Mouse (Mus musculus): Measurements from ENCODE around the gene Wnt5b. TPM values are rescaled to one million over a fixed set of nuclear protein-coding genes. Genes with fewer than 3 reads are reported as not detected.

Wnt5b gene
- polyA plus RNA-seq, 1 experiment = not detected

DNA sequence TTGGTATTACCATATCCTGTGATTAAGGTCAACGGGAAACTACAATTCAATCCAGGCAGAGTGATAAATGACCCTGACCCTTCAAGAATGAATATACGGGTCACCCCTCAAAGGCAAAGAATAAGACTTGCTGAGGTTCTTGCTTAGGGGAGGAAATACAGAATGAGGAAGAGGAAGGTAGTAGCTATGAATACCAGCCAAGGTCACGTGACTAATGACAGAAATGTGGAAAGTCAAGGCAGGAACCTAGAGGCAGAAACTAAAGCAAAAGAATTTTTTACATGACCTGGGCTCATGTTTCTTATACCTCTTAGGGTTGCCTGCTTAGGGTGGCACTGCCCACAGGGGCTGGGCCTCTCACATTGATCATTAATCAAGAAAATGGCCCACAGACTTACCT is 71.4 kb downstream of the Wnt5b start:
- no peaks in the 10 kb centered on the region for H3K9me3 ChIP-seq (ENCODE audit: control insufficient read depth, low read length)
- no peak overlapping the region for H3K4me3 ChIP-seq (replicated peaks)
- no peaks in the 10 kb centered on the region for H3K36me3 ChIP-seq (ENCODE audit: control insufficient read depth)
- H3K27me3 ChIP-seq (ENCODE audit: control insufficient read depth) = peaks cover 8% of the 10 kb centered on the region
- TF ChIP-seq TAL1 (IDR thresholded peaks at IDR 0.05; ENCODE audit: low read length) (no peak), GATA1 (IDR thresholded peaks at IDR 0.05; ENCODE audit: low read length) (no peak)
- peaks cover 22% of the 10 kb centered on the region for H3K4me1 ChIP-seq (ENCODE audit: control insufficient read depth)

DNA sequence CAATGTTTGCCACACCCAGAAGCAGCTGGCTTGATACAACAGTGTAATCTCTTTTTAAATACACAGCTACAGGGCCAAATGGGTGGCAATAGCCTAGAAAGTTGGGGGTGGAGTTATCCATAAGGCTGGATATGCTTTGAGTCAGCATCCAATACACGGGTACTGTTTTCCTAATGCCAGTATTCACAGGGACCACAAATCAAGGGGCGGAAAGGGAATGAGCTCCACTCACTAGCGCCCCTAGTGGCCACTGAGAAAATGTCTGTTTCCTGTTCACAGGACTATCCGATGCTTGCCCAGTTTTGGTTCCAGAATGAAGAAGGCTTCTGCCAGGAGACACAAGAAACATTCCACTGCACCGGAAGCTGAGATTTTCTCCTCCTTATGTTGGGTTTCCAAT is 72.0 kb downstream of the Wnt5b start:
- Histone ChIP-seq H3K36me3 (ENCODE audit: control insufficient read depth) (no peaks in the 10 kb centered on the region), H3K4me3 (replicated peaks) (no peak overlapping the region), H3K4me1 (ENCODE audit: control insufficient read depth) (peaks cover 18% of the 10 kb centered on the region), H3K9me3 (ENCODE audit: control insufficient read depth, low read length) (no peaks in the 10 kb centered on the region), H3K27me3 (ENCODE audit: control insufficient read depth) (peaks cover 8% of the 10 kb centered on the region)
- TF ChIP-seq GATA1 (IDR thresholded peaks at IDR 0.05; ENCODE audit: low read length) (no peak), TAL1 (IDR thresholded peaks at IDR 0.05; ENCODE audit: low read length) (no peak)

DNA sequence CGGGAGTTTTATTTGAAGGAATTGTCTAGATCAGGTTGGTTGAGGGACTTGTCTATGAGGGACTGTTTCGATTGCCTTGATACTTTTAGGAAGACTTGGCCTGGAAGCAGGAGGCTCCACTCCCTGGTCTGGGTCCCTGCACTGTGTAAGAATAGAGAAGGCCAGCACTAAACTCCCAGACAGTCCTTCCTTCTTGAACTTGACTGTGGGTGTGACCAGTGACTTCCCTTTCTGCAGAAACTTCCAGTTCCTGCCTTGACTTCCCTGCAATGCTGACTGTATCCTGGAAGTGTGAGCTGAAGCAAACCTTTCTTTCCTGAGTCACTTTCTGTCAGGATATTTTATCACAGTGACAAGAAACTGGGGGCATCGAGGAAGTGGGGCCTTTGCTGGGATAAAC is 73.4 kb downstream of the Wnt5b start:
- Histone ChIP-seq H3K4me3 (replicated peaks) (no peak overlapping the region), H3K4me1 (ENCODE audit: control insufficient read depth) (peaks cover 15% of the 10 kb centered on the region), H3K27me3 (ENCODE audit: control insufficient read depth) (peaks cover 8% of the 10 kb centered on the region), H3K9me3 (ENCODE audit: control insufficient read depth, low read length) (no peaks in the 10 kb centered on the region), H3K36me3 (ENCODE audit: control insufficient read depth) (no peaks in the 10 kb centered on the region)
- TF ChIP-seq GATA1 (IDR thresholded peaks at IDR 0.05; ENCODE audit: low read length) (no peak), TAL1 (IDR thresholded peaks at IDR 0.05; ENCODE audit: low read length) (no peak)

DNA sequence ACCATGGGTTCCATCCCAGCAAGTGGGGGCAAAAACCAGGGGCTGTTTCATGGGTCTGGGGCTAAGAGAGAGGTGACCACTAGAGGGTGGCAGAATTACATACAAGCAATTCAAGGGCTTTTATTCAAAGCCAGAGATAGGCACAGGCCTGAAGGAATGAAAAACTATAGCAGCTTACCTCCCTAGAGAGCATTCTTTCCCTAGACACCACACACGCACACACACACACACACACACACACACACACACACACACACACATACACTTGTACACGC is 76.4 kb downstream of the Wnt5b start:
- no peaks in the 10 kb centered on the region for H3K9me3 ChIP-seq (ENCODE audit: control insufficient read depth, low read length)
- H3K27me3 ChIP-seq (ENCODE audit: control insufficient read depth) = peaks cover 8% of the 10 kb centered on the region
- H3K4me3 ChIP-seq (replicated peaks) = no peak overlapping the region
- H3K4me1 ChIP-seq (ENCODE audit: control insufficient read depth) = peaks cover 6% of the 10 kb centered on the region
- no peaks in the 10 kb centered on the region for H3K36me3 ChIP-seq (ENCODE audit: control insufficient read depth)
- TF ChIP-seq TAL1 (IDR thresholded peaks at IDR 0.05; ENCODE audit: low read length) = no peak
- TF ChIP-seq GATA1 (IDR thresholded peaks at IDR 0.05; ENCODE audit: low read length) = no peak

DNA sequence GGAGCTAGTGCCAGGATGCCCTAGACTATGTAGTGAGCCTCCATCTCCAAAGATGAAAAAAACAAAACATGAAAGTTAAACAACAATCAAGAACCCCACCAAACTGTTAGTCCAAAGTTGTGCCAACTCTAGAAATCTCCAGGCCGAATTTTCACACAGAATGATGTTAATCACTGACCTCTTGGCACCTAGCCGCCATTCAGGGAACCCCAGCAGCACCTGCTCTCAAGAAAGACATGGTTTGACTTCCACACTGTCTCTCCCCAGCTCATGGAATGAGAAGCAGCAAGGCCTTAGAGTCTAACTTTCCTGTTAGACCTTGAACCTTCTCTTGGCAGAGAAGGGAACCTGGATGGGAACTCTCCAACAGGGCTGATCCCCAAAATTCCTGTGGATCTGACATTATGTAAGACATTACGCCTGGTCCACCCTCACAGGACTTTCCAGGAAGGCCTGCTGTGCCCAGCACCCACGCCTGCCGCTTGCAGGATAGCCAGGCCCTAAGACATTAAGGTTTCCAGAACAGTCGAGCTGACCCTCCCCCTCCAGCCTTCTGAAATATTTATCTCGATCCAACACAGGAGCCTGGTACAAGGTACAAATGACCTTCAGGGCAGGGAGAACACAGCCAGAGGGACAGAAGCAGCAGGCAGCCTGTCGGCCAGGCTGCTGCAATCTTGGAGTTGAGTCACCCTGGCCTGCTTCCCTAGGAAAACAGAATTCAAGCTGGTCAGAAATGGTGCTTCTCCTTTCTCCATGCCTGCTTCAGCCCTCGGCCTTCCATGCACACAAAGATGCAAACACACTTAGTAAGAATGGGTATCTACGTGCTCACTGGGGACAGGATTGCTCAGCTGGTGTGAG is 77.0 kb downstream of the Wnt5b start:
- Histone ChIP-seq H3K4me3 (replicated peaks) (no peak overlapping the region), H3K36me3 (ENCODE audit: control insufficient read depth) (no peaks in the 10 kb centered on the region), H3K27me3 (ENCODE audit: control insufficient read depth) (peaks cover 8% of the 10 kb centered on the region), H3K4me1 (ENCODE audit: control insufficient read depth) (peaks cover 3% of the 10 kb centered on the region), H3K9me3 (ENCODE audit: control insufficient read depth, low read length) (no peaks in the 10 kb centered on the region)
- no peak for TF ChIP-seq GATA1 (IDR thresholded peaks at IDR 0.05; ENCODE audit: low read length)
- no peak for TF ChIP-seq TAL1 (IDR thresholded peaks at IDR 0.05; ENCODE audit: low read length)

DNA sequence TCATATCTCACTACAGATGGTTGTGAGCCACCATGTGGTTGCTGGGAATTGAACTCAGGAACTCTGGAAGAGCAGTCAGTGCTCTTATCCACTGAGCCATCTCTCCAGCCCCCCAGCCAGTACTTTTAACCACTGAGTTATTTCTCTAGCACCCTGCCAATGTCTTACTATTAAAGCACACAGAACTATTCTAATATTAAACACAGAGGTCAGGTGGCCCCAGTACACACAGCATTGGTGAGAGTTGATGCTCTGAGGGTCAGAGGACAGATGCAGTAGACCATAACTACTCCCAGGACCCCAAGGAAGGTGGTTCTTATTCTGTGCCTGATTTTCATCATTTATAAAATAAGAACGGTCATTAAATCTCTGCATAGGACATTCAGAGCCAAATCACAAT is 78.0 kb downstream of the Wnt5b start:
- no peaks in the 10 kb centered on the region for H3K36me3 ChIP-seq (ENCODE audit: control insufficient read depth)
- no peaks in the 10 kb centered on the region for H3K9me3 ChIP-seq (ENCODE audit: control insufficient read depth, low read length)
- H3K4me3 ChIP-seq (replicated peaks) = no peak overlapping the region
- H3K4me1 ChIP-seq (ENCODE audit: control insufficient read depth) = no peaks in the 10 kb centered on the region
- peaks cover 4% of the 10 kb centered on the region for H3K27me3 ChIP-seq (ENCODE audit: control insufficient read depth)
- TF ChIP-seq TAL1 (IDR thresholded peaks at IDR 0.05; ENCODE audit: low read length) (no peak), GATA1 (IDR thresholded peaks at IDR 0.05; ENCODE audit: low read length) (no peak)

DNA sequence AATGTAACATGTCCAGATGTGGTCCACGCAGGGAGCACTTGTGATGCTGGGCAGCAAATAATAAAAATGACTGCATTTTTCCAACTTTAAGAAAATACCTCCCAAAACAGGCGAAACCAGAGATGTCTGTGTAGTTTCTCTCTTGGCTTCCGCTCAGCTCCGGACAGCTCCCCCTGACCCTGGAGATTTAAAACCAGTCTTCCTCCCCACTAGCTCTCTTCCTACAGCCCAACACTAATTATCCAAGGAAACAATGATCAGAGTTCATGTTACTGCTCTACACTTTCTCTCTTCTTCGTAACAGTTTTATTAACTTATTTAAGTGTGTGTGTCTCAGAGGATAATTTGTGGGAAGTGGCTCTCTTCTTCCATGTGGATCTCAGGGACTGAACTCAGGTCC is 83.8 kb downstream of the Wnt5b start:
- no peaks in the 10 kb centered on the region for H3K4me1 ChIP-seq (ENCODE audit: control insufficient read depth)
- no peaks in the 10 kb centered on the region; the same call in 1 of the 2 replicates for H3K27me3 ChIP-seq (ENCODE audit: control insufficient read depth)
- TF ChIP-seq GATA1 (IDR thresholded peaks at IDR 0.05; ENCODE audit: low read length) (no peak), TAL1 (IDR thresholded peaks at IDR 0.05; ENCODE audit: low read length) (no peak)

DNA sequence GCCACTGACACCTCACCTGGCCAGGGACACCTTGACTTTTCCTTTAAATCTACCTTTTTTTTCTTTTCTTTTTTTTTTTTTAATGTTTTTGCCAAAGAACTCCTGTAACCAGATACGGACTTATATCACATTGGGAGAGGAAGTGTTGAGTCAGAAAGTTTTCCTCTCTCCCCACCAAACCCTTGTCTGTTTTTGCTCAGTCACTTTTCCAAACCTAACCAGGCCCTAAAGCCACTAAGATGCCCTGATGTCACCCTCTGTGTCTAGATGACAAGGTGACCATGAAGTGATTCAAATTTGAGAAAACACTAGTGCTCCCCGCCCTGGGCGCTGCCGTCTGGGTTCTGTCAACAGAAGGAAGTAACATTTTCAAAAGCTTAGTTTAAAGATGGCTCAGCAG is 85.1 kb downstream of the Wnt5b start:
- no peak overlapping the region for H3K4me3 ChIP-seq (replicated peaks)
- peaks cover 5% of the 10 kb centered on the region for H3K27me3 ChIP-seq (ENCODE audit: control insufficient read depth)
- H3K36me3 ChIP-seq (ENCODE audit: control insufficient read depth) = no peaks in the 10 kb centered on the region
- H3K9me3 ChIP-seq (ENCODE audit: control insufficient read depth, low read length) = no peaks in the 10 kb centered on the region
- no peaks in the 10 kb centered on the region for H3K4me1 ChIP-seq (ENCODE audit: control insufficient read depth)
- no peak for TF ChIP-seq GATA1 (IDR thresholded peaks at IDR 0.05; ENCODE audit: low read length)

More for the DNA sequence above, 83.8 kb downstream of the Wnt5b start:
- H3K9me3 ChIP-seq (ENCODE audit: control insufficient read depth, low read length) = no peaks in the 10 kb centered on the region
- no peak overlapping the region for H3K4me3 ChIP-seq (replicated peaks)
- H3K36me3 ChIP-seq (ENCODE audit: control insufficient read depth) = no peaks in the 10 kb centered on the region

DNA sequence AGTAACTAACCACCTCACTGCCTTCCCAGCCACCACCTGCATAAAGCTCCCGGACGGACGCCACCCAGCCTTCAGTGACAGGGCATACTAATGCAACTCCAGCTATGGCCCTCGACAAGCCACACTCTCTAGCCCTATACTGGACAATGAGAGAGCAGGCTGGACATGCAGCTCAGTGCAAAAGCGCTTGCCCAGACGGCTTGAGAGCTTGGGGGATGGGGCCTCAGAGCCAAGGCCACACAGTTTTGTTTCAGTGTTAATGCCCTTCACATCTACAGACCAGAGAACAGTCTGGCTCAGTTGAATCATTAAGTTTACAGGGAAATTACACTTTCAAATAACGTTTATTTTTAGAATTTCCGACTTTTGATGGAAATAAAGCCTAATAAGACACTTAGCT is 86.0 kb downstream of the Wnt5b start:
- H3K9me3 ChIP-seq (ENCODE audit: control insufficient read depth, low read length) = no peaks in the 10 kb centered on the region
- H3K27me3 ChIP-seq (ENCODE audit: control insufficient read depth) = peaks cover 12% of the 10 kb centered on the region
- H3K36me3 ChIP-seq (ENCODE audit: control insufficient read depth) = no peaks in the 10 kb centered on the region
- no peak overlapping the region for H3K4me3 ChIP-seq (replicated peaks)
- TF ChIP-seq TAL1 (IDR thresholded peaks at IDR 0.05; ENCODE audit: low read length) = no peak
- no peak for TF ChIP-seq GATA1 (IDR thresholded peaks at IDR 0.05; ENCODE audit: low read length)
- no peaks in the 10 kb centered on the region for H3K4me1 ChIP-seq (ENCODE audit: control insufficient read depth)
